Mouse (Mus musculus) heart, adult 10 weeks (tissue): ENCODE measurements around the gene Rnf2. TPM values are rescaled to one million over a fixed set of nuclear protein-coding genes. Genes with fewer than 3 reads are reported as not detected.

ENCODE experiments used
- polyA plus RNA-seq: library from polyadenylated mRNA; stranded (reverse); fragments of 350-450 nt; fragmentation: Illumina TruSeq; extraction: RNeasy Lipid Tissue Mini Kit (QIAGEN cat#74804); gene quantifications from one replicate; pipeline ENCODE4 v1.2.3, GENCODE M21; 2014; ENCODE audit warnings: low read depth, low replicate concordance

Gene Rnf2
- polyA plus RNA-seq, result 16.9 TPM

DNA sequence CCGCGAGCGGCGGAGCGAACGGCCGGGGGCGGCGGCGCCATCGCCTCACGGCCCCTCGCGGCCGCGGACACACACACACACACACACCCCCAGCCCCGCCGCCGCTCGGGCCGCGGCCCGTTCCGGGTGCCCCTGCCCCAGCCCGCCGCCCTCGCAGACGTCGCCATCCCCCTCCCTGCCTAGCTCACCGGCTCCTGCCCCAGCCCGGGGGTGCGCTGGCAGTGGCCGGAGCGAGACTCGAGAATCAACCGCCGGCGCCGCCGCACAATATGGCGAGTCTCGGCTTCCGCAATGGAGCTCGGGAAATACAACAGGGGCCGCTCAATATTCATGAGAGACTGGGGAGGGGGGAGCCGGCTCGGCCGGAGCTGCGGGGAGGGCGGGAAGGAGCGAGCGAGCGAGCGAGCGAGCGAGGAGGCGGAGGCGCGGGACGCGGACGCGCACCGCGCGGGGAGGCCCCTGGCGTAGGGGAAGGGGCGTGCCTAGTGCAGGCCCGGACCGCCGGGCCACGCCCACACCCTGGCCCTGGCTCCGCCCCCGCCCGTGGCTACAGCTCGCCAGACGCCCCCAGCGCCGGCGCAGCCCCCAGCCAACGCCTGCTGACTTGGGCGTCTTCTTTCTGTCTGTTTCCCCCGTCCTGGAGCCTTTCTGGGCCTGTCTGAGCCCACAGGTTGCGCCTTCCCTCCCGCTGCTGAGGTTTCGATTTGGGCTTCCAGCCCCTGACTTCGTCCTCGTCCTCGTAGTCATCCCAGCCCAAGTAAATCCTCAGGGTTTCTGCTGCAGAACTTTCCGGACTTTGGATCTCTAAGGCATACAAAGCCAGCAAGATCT lies at the start of gene Rnf2:
Rnf2 (minus strand) TSS at position 425 of the 831 bp plus-strand sequence.

GRCm38 (mm10) chr1:151428263-151429221 lies 72.2 kb downstream of the Rnf2 start, which contains the start of the genes Swt1 and Trmt1l:
Swt1 (minus strand) TSS chr1:151428455.
Trmt1l (plus strand) TSS chr1:151428542.

Other genes starting within 250 kb of the Rnf2 start
- gene Ivns1abp, start 156.5 kb downstream of the Rnf2 start, polyA plus RNA-seq, result 1,195 TPM
- 5.2 TPM for gene Swt1, start 72.5 kb downstream of the Rnf2 start, polyA plus RNA-seq
- 24.7 TPM for gene Trmt1l, start 72.4 kb downstream of the Rnf2 start, polyA plus RNA-seq
- gene Fam129a, start 70.2 kb upstream of the Rnf2 start, polyA plus RNA-seq, result 10.2 TPM